Mouse (Mus musculus): Measurements from ENCODE around the gene Gab1.

- no peak for TF ChIP-seq CTCF (IDR thresholded peaks at IDR 0.05; ENCODE audit: low read depth)
- TF ChIP-seq EP300 (optimal IDR thresholded peaks at IDR 0.05) = no peak
Measured at GRCm38 (mm10) chr8:80818978-80819377, 61.3 kb downstream of the Gab1 start.
